Mouse (Mus musculus) testis, adult 2 months (tissue): ENCODE data around the gene G0s2.

Experiments
- CTCF ChIP-seq: fragments of 200-500 bp; IDR thresholded peaks from 2 replicates; pipeline ENCODE4 v1.5.1; 2012; ENCODE audit warnings: low read depth, mild to moderate bottlenecking, inconsistent platforms, low read length, moderate library complexity; ENCODE audit not compliant: control insufficient read depth, insufficient read depth, insufficient replicate concordance
- POLR2A ChIP-seq: fragments of 200-500 bp; IDR thresholded peaks from 2 replicates; pipeline ENCODE4 v1.6.1; 2012; ENCODE audit warnings: low read depth, mild to moderate bottlenecking, inconsistent platforms, low read length, moderate library complexity; ENCODE audit not compliant: control insufficient read depth

DNA sequence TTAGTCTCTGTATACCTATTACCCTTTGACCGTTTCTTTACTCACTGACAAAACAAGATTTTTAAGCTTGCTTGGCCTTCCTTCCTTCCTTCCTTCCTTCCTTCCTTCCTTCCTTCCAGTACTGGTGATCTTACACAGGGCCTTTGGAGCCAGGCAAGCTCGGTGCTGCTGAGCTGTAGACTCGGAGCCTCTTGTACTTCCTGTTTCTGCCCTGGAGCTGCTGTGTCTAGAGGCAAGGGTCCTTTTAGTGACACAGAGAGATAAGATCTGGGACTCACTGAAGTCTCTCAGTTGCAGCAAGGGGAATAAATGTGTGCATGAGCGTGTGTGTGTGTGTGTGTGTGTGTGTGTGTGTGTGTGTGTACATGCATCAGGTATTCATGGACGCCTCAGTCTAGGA, 42.1 kb downstream of the G0s2 start:
- no peak for TF ChIP-seq CTCF
- TF ChIP-seq POLR2A = no peak
